Mouse (Mus musculus): ENCODE measurements around the gene Dnm3. TPM values are rescaled to one million over a fixed set of nuclear protein-coding genes. Genes with fewer than 3 reads are reported as not detected.

Dnm3 gene
- total RNA-seq, 1 experiment: 0.49 TPM

- in situ Hi-C loops (cut with MboI; ENCODE audit: low sequenced_read_pairs in 2 of 2, unreplicated experiment in 2 of 2): no loop called here
Measured at GRCm38 (mm10) chr1:162256912-162257607, 220.8 kb downstream of the Dnm3 start.

GRCm38 (mm10) chr1:162254944-162255343 is 222.9 kb downstream of the Dnm3 start:
- H3K27ac ChIP-seq (ENCODE audit: insufficient read depth, low read depth, low read length, poor library complexity, severe bottlenecking): no peak overlapping the region
- TF ChIP-seq HCFC1 (IDR thresholded peaks at IDR 0.05; ENCODE audit: borderline replicate concordance, insufficient read depth, low read length): no peak
- no peak for TF ChIP-seq CHD2 (IDR thresholded peaks at IDR 0.05; ENCODE audit: low read depth, low read length)
- TF ChIP-seq ZNF384 (IDR thresholded peaks at IDR 0.05; ENCODE audit: low read depth, low read length): no peak
- no peak for TF ChIP-seq MAFK (IDR thresholded peaks at IDR 0.05; ENCODE audit: insufficient read depth, low read depth, low read length)
- no peak for TF ChIP-seq ZC3H11A (IDR thresholded peaks at IDR 0.05; ENCODE audit: borderline replicate concordance, low read depth, low read length)
- H3K9me3 ChIP-seq (ENCODE audit: control insufficient read depth, insufficient read depth, low read depth, low read length): no peaks in the 10 kb centered on the region
- no peaks in the 10 kb centered on the region for H3K4me1 ChIP-seq (ENCODE audit: control insufficient read depth in 2 of 2, insufficient read depth in 2 of 2, low read length in 2 of 2, poor library complexity in 1 of 2)
- H3K36me3 ChIP-seq (ENCODE audit: control insufficient read depth, insufficient read depth, low read length, poor library complexity, severe bottlenecking): no peaks in the 10 kb centered on the region
- H3K9ac ChIP-seq (ENCODE audit: insufficient read depth, low read depth, low read length, poor library complexity, severe bottlenecking): no peak overlapping the region
- no peak for DNase-seq (ENCODE audit: low read depth, low spot score)
- in situ Hi-C loops (cut with MboI; ENCODE audit: low sequenced_read_pairs in 2 of 2, unreplicated experiment in 2 of 2): no loop called here
- H3K4me3 ChIP-seq (ENCODE audit: insufficient read depth in 1 of 2, low read depth in 1 of 2, low read length in 2 of 2, poor library complexity in 1 of 2, severe bottlenecking in 1 of 2): no peak overlapping the region

More at GRCm38 (mm10) chr1:162256912-162257607, 220.8 kb downstream of the Dnm3 start:
- no peak overlapping the region for H3K4me3 ChIP-seq (ENCODE audit: insufficient read depth in 1 of 2, low read depth in 1 of 2, low read length in 2 of 2, poor library complexity in 1 of 2, severe bottlenecking in 1 of 2)
- no peaks in the 10 kb centered on the region for H3K9me3 ChIP-seq (ENCODE audit: control insufficient read depth, insufficient read depth, low read depth, low read length)
- H3K36me3 ChIP-seq (ENCODE audit: control insufficient read depth, insufficient read depth, low read length, poor library complexity, severe bottlenecking): no peaks in the 10 kb centered on the region
- no peak for TF ChIP-seq ZNF384 (IDR thresholded peaks at IDR 0.05; ENCODE audit: low read depth, low read length)
- TF ChIP-seq ZC3H11A (IDR thresholded peaks at IDR 0.05; ENCODE audit: borderline replicate concordance, low read depth, low read length): no peak
- TF ChIP-seq HCFC1 (IDR thresholded peaks at IDR 0.05; ENCODE audit: borderline replicate concordance, insufficient read depth, low read length): no peak
- no peak for TF ChIP-seq MAFK (IDR thresholded peaks at IDR 0.05; ENCODE audit: insufficient read depth, low read depth, low read length)
- TF ChIP-seq CHD2 (IDR thresholded peaks at IDR 0.05; ENCODE audit: low read depth, low read length): no peak
- H3K9ac ChIP-seq (ENCODE audit: insufficient read depth, low read depth, low read length, poor library complexity, severe bottlenecking): no peak overlapping the region
- no peak overlapping the region for H3K27ac ChIP-seq (ENCODE audit: insufficient read depth, low read depth, low read length, poor library complexity, severe bottlenecking)
- no peaks in the 10 kb centered on the region for H3K4me1 ChIP-seq (ENCODE audit: control insufficient read depth in 2 of 2, insufficient read depth in 2 of 2, low read length in 2 of 2, poor library complexity in 1 of 2)
- no peak for DNase-seq (ENCODE audit: low read depth, low spot score)

GRCm38 (mm10) chr1:162253971-162254641 is 223.7 kb downstream of the Dnm3 start:
- DNase-seq (ENCODE audit: low read depth, low spot score): no peak
- Histone ChIP-seq H3K4me3 (ENCODE audit: insufficient read depth in 1 of 2, low read depth in 1 of 2, low read length in 2 of 2, poor library complexity in 1 of 2, severe bottlenecking in 1 of 2) (no peak overlapping the region), H3K36me3 (ENCODE audit: control insufficient read depth, insufficient read depth, low read length, poor library complexity, severe bottlenecking) (no peaks in the 10 kb centered on the region), H3K9me3 (ENCODE audit: control insufficient read depth, insufficient read depth, low read depth, low read length) (no peaks in the 10 kb centered on the region), H3K27ac (ENCODE audit: insufficient read depth, low read depth, low read length, poor library complexity, severe bottlenecking) (no peak overlapping the region), H3K4me1 (ENCODE audit: control insufficient read depth in 2 of 2, insufficient read depth in 2 of 2, low read length in 2 of 2, poor library complexity in 1 of 2) (no peaks in the 10 kb centered on the region), H3K9ac (ENCODE audit: insufficient read depth, low read depth, low read length, poor library complexity, severe bottlenecking) (no peak overlapping the region)
- in situ Hi-C loops (cut with MboI; ENCODE audit: low sequenced_read_pairs in 2 of 2, unreplicated experiment in 2 of 2): no loop called here
- TF ChIP-seq HCFC1 (IDR thresholded peaks at IDR 0.05; ENCODE audit: borderline replicate concordance, insufficient read depth, low read length) (no peak), ZNF384 (IDR thresholded peaks at IDR 0.05; ENCODE audit: low read depth, low read length) (no peak), ZC3H11A (IDR thresholded peaks at IDR 0.05; ENCODE audit: borderline replicate concordance, low read depth, low read length) (no peak), MAFK (IDR thresholded peaks at IDR 0.05; ENCODE audit: insufficient read depth, low read depth, low read length) (no peak), CHD2 (IDR thresholded peaks at IDR 0.05; ENCODE audit: low read depth, low read length) (no peak)

- Histone ChIP-seq H3K27ac (ENCODE audit: insufficient read depth, low read depth, low read length, poor library complexity, severe bottlenecking) (no peak overlapping the region), H3K4me3 (ENCODE audit: insufficient read depth in 1 of 2, low read depth in 1 of 2, low read length in 2 of 2, poor library complexity in 1 of 2, severe bottlenecking in 1 of 2) (no peak overlapping the region), H3K9me3 (ENCODE audit: control insufficient read depth, insufficient read depth, low read depth, low read length) (no peaks in the 10 kb centered on the region), H3K9ac (ENCODE audit: insufficient read depth, low read depth, low read length, poor library complexity, severe bottlenecking) (no peak overlapping the region), H3K4me1 (ENCODE audit: control insufficient read depth in 2 of 2, insufficient read depth in 2 of 2, low read length in 2 of 2, poor library complexity in 1 of 2) (no peaks in the 10 kb centered on the region), H3K36me3 (ENCODE audit: control insufficient read depth, insufficient read depth, low read length, poor library complexity, severe bottlenecking) (no peaks in the 10 kb centered on the region)
- DNase-seq (ENCODE audit: low read depth, low spot score): no peak
- TF ChIP-seq CHD2 (IDR thresholded peaks at IDR 0.05; ENCODE audit: low read depth, low read length) (no peak), ZC3H11A (IDR thresholded peaks at IDR 0.05; ENCODE audit: borderline replicate concordance, low read depth, low read length) (no peak), ZNF384 (IDR thresholded peaks at IDR 0.05; ENCODE audit: low read depth, low read length) (no peak), MAFK (IDR thresholded peaks at IDR 0.05; ENCODE audit: insufficient read depth, low read depth, low read length) (no peak)
- in situ Hi-C loops (cut with MboI; ENCODE audit: low sequenced_read_pairs in 2 of 2, unreplicated experiment in 2 of 2): no loop called here
Measured at GRCm38 (mm10) chr1:162252869-162253268, 225.0 kb downstream of the Dnm3 start.

Data from ES-E14 (cell line).